Mouse (Mus musculus): ENCODE data around the gene Aatk. TPM values are rescaled to one million over a fixed set of nuclear protein-coding genes. Genes with fewer than 3 reads are reported as not detected.

Aatk gene
- polyA plus RNA-seq, 1 experiment from 2014 or later = 5.4 TPM

- Histone ChIP-seq H3K9ac (replicated peaks) (no peak overlapping the region), H3K4me3 (replicated peaks) (no peak overlapping the region), H3K36me3 (no peaks in the 10 kb centered on the region), H3K27me3 (no peaks in the 10 kb centered on the region), H3K4me1 (replicated peaks) (peaks cover 15% of the 10 kb centered on the region), H3K9me3 (no peaks in the 10 kb centered on the region), H3K27ac (no peak overlapping the region), H3K4me2 (no peak overlapping the region)
- ATAC-seq (ENCODE audit: insufficient number of reproducible peaks, insufficient read depth, low FRiP score, low TSS enrichment, low read depth) = no peak
- 69% methylated on average over 5 of the region's 5 CpGs for WGBS
These were observed 12.2 kb downstream of the Aatk start for GRCm38 (mm10) chr11:120034762-120035161.

- no peak overlapping the region for H3K4me2 ChIP-seq
- H3K36me3 ChIP-seq = no peaks in the 10 kb centered on the region
- H3K27ac ChIP-seq = 0 out of 2 replicates have a peak overlapping the region, but pooled peaks have one; percentile 41
- no peak for ATAC-seq (ENCODE audit: insufficient number of reproducible peaks, insufficient read depth, low FRiP score, low TSS enrichment, low read depth)
- no peaks in the 10 kb centered on the region for H3K27me3 ChIP-seq
- no peak overlapping the region for H3K4me3 ChIP-seq (replicated peaks)
- 33% methylated on average over 3 of the region's 3 CpGs for WGBS
- no peak overlapping the region for H3K9ac ChIP-seq (replicated peaks)
- H3K9me3 ChIP-seq = no peaks in the 10 kb centered on the region
- H3K4me1 ChIP-seq (replicated peaks) = peaks cover 18% of the 10 kb centered on the region
These were observed 12.7 kb downstream of the Aatk start for GRCm38 (mm10) chr11:120034306-120034705.

GRCm38 (mm10) chr11:120033473-120033872, 13.5 kb downstream of the Aatk start:
- peaks cover 18% of the 10 kb centered on the region for H3K4me1 ChIP-seq (replicated peaks)
- H3K4me3 ChIP-seq (replicated peaks) = no peak overlapping the region
- no peaks in the 10 kb centered on the region for H3K27me3 ChIP-seq
- H3K9ac ChIP-seq (replicated peaks) = no peak overlapping the region
- 66% methylated on average over 3 of the region's 3 CpGs for WGBS
- H3K36me3 ChIP-seq = no peaks in the 10 kb centered on the region
- ATAC-seq (ENCODE audit: insufficient number of reproducible peaks, insufficient read depth, low FRiP score, low TSS enrichment, low read depth) = no peak
- H3K9me3 ChIP-seq = no peaks in the 10 kb centered on the region
- no peak overlapping the region for H3K27ac ChIP-seq
- H3K4me2 ChIP-seq = no peak overlapping the region

- no peaks in the 10 kb centered on the region for H3K27me3 ChIP-seq
- H3K4me1 ChIP-seq (replicated peaks) = peaks cover 15% of the 10 kb centered on the region
- 52% methylated on average over 8 of the region's 8 CpGs for WGBS
- no peak overlapping the region for H3K4me2 ChIP-seq
- no peak overlapping the region for H3K27ac ChIP-seq
- no peak for ATAC-seq (ENCODE audit: insufficient number of reproducible peaks, insufficient read depth, low FRiP score, low TSS enrichment, low read depth)
- no peaks in the 10 kb centered on the region for H3K36me3 ChIP-seq
- no peaks in the 10 kb centered on the region for H3K9me3 ChIP-seq
- H3K4me3 ChIP-seq (replicated peaks) = no peak overlapping the region
- H3K9ac ChIP-seq (replicated peaks) = no peak overlapping the region
These were observed 14.9 kb downstream of the Aatk start for GRCm38 (mm10) chr11:120032052-120032451.

- peak; percentile 23; the same call in 1 of the 2 replicates for ATAC-seq (ENCODE audit: insufficient number of reproducible peaks, insufficient read depth, low FRiP score, low TSS enrichment, low read depth)
- H3K9me3 ChIP-seq = no peaks in the 10 kb centered on the region
- H3K27ac ChIP-seq = no peak overlapping the region
- no peak overlapping the region for H3K4me2 ChIP-seq
- H3K9ac ChIP-seq (replicated peaks) = no peak overlapping the region
- peaks cover 17% of the 10 kb centered on the region for H3K4me1 ChIP-seq (replicated peaks)
- no peaks in the 10 kb centered on the region for H3K27me3 ChIP-seq
- no peak overlapping the region for H3K4me3 ChIP-seq (replicated peaks)
- 36% methylated on average over 10 of the region's 10 CpGs for WGBS
- no peaks in the 10 kb centered on the region for H3K36me3 ChIP-seq
These were observed 16.6 kb downstream of the Aatk start for GRCm38 (mm10) chr11:120030145-120030901.

GRCm38 (mm10) chr11:120029431-120030144, 17.4 kb downstream of the Aatk start:
- Histone ChIP-seq H3K9me3 (no peaks in the 10 kb centered on the region), H3K27ac (no peak overlapping the region), H3K36me3 (no peaks in the 10 kb centered on the region), H3K9ac (replicated peaks) (no peak overlapping the region), H3K27me3 (no peaks in the 10 kb centered on the region), H3K4me1 (replicated peaks) (peaks cover 17% of the 10 kb centered on the region), H3K4me3 (replicated peaks) (no peak overlapping the region), H3K4me2 (no peak overlapping the region)
- 40% methylated on average over 9 of the region's 9 CpGs for WGBS
- ATAC-seq (ENCODE audit: insufficient number of reproducible peaks, insufficient read depth, low FRiP score, low TSS enrichment, low read depth) = peak; percentile 44; the same call in 1 of the 2 replicates

- WGBS = 77% methylated on average over 18 of the region's 18 CpGs
- ATAC-seq (ENCODE audit: insufficient number of reproducible peaks, insufficient read depth, low FRiP score, low TSS enrichment, low read depth) = no peak
- no peaks in the 10 kb centered on the region for H3K36me3 ChIP-seq
- H3K4me2 ChIP-seq = no peak overlapping the region
- no peak overlapping the region for H3K9ac ChIP-seq (replicated peaks)
- H3K4me1 ChIP-seq (replicated peaks) = peaks cover 14% of the 10 kb centered on the region
- H3K27me3 ChIP-seq = no peaks in the 10 kb centered on the region
- H3K27ac ChIP-seq = no peak overlapping the region
- no peaks in the 10 kb centered on the region for H3K9me3 ChIP-seq
- no peak overlapping the region for H3K4me3 ChIP-seq (replicated peaks)
These were observed 18.5 kb downstream of the Aatk start for GRCm38 (mm10) chr11:120028319-120029092.

GRCm38 (mm10) chr11:120026941-120027340, 20.0 kb downstream of the Aatk start:
- Histone ChIP-seq H3K4me1 (replicated peaks) (peaks cover 29% of the 10 kb centered on the region), H3K9me3 (no peaks in the 10 kb centered on the region), H3K36me3 (no peaks in the 10 kb centered on the region), H3K27me3 (no peaks in the 10 kb centered on the region), H3K27ac (no peak overlapping the region), H3K4me2 (no peak overlapping the region), H3K4me3 (replicated peaks) (no peak overlapping the region), H3K9ac (replicated peaks) (no peak overlapping the region)
- no peak for ATAC-seq (ENCODE audit: insufficient number of reproducible peaks, insufficient read depth, low FRiP score, low TSS enrichment, low read depth)
- 74% methylated on average over 3 of the region's 3 CpGs for WGBS

- ATAC-seq (ENCODE audit: insufficient number of reproducible peaks, insufficient read depth, low FRiP score, low TSS enrichment, low read depth) = no peak
- Histone ChIP-seq H3K36me3 (no peaks in the 10 kb centered on the region), H3K27me3 (no peaks in the 10 kb centered on the region), H3K4me3 (replicated peaks) (no peak overlapping the region), H3K27ac (no peak overlapping the region), H3K4me2 (no peak overlapping the region), H3K9me3 (no peaks in the 10 kb centered on the region), H3K9ac (replicated peaks) (0 out of 2 replicates have a peak overlapping the region, but pooled peaks have one; percentile 42), H3K4me1 (replicated peaks) (peaks cover 38% of the 10 kb centered on the region)
- WGBS = 64% methylated on average over 12 of the region's 12 CpGs
These were observed 24.1 kb downstream of the Aatk start for GRCm38 (mm10) chr11:120022841-120023240.

GRCm38 (mm10) chr11:120022216-120022615, 24.8 kb downstream of the Aatk start:
- Histone ChIP-seq H3K4me3 (replicated peaks) (no peak overlapping the region), H3K9me3 (no peaks in the 10 kb centered on the region), H3K9ac (replicated peaks) (no peak overlapping the region), H3K27me3 (no peaks in the 10 kb centered on the region), H3K36me3 (no peaks in the 10 kb centered on the region), H3K27ac (no peak overlapping the region), H3K4me1 (replicated peaks) (peaks cover 38% of the 10 kb centered on the region), H3K4me2 (no peak overlapping the region)
- WGBS = 43% methylated on average over 8 of the region's 8 CpGs
- ATAC-seq (ENCODE audit: insufficient number of reproducible peaks, insufficient read depth, low FRiP score, low TSS enrichment, low read depth) = no peak

- Histone ChIP-seq H3K27ac (no peak overlapping the region), H3K4me3 (replicated peaks) (no peak overlapping the region), H3K9ac (replicated peaks) (no peak overlapping the region), H3K36me3 (no peaks in the 10 kb centered on the region), H3K27me3 (no peaks in the 10 kb centered on the region), H3K4me2 (no peak overlapping the region), H3K4me1 (replicated peaks) (peaks cover 36% of the 10 kb centered on the region), H3K9me3 (no peaks in the 10 kb centered on the region)
- no peak for ATAC-seq (ENCODE audit: insufficient number of reproducible peaks, insufficient read depth, low FRiP score, low TSS enrichment, low read depth)
- 89% methylated on average over 16 of the region's 16 CpGs for WGBS
These were observed 25.6 kb downstream of the Aatk start for GRCm38 (mm10) chr11:120021367-120021766.
